Mouse (Mus musculus) activated CD4-positive, CD25-positive, alpha-beta regulatory T cell, adult 9 weeks (primary cell): ENCODE measurements around the gene Hexim2. TPM values are rescaled to one million over a fixed set of nuclear protein-coding genes. Genes with fewer than 3 reads are reported as not detected.

Source experiments
- polyA plus RNA-seq: library from polyadenylated mRNA; unstranded; fragments of 100-300 nt; shearing (Covaris generic); gene quantifications from one replicate; pipeline ENCODE4 v1.2.1, GENCODE M21; 2017

The Hexim2 gene
- 5.8 TPM for polyA plus RNA-seq

DNA sequence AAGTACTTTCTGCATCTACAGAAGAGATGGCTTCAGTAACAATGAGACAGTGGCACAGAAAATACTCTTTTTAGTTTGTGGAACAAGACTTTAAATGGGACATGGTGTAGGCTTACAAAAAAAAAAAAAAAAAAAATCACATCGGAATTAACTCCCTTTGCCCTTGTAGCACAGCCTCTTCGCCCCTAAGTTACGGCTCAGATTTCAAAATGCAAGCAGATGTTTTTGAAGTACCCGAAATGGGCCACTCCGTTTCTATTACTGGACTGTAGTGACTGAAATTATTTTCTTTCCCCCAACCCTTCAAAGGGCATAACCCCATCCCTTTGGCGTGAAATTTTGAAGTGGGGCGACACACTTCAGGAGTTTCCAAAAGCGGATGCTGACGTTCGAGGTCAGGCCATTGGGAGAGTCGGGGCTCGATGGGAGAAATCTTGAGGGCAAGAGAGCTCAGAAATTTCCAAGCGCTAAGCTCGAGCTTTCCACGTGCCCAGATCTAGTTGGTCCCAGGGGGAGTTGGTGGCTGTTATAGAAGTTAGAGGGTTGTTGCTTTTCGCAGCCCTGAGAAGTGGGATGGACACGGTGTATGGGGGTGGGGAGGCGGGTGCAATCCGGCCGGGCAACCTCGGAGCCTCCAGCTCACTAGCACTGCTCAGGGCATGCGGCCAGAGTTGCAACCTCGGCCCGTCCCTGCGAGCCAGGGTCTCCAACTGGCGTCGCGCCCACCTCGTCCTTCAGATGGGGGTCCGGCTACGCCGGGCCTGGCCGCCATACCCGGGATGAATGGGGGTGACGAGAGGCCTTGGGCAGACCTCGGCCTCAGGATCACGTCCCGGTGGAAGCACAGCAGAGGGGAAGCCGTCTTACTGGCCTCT lies at the start of gene Hexim2:
Hexim2 (plus strand) TSS at position 729 of the 875 bp plus-strand sequence.

DNA sequence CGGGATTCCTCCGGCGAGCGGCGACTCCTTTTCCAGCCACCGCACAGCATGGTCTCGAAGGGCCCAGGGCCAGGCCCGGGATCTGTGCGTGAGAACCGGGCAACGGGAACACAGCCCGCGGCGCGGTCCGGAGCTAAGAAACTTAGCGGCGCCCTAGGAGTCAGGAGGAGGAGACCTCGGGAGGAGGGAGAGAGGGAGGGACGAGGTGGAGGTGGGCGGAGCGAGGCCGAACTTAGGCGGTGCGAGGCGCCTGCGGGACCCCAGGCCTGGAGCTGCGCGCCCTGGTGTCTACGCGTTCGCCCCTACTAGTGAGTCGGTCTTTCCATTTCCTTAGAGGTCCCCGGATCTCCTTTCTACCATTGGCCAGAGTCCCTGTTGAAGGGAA lies 30.8 kb upstream of the Hexim2 start, which contains the start of the genes Plcd3 and Acbd4:
Plcd3 (minus strand) TSS at position 178 of the 385 bp plus-strand sequence.
Acbd4 (plus strand) TSS at position 202 of the 385 bp plus-strand sequence.

DNA sequence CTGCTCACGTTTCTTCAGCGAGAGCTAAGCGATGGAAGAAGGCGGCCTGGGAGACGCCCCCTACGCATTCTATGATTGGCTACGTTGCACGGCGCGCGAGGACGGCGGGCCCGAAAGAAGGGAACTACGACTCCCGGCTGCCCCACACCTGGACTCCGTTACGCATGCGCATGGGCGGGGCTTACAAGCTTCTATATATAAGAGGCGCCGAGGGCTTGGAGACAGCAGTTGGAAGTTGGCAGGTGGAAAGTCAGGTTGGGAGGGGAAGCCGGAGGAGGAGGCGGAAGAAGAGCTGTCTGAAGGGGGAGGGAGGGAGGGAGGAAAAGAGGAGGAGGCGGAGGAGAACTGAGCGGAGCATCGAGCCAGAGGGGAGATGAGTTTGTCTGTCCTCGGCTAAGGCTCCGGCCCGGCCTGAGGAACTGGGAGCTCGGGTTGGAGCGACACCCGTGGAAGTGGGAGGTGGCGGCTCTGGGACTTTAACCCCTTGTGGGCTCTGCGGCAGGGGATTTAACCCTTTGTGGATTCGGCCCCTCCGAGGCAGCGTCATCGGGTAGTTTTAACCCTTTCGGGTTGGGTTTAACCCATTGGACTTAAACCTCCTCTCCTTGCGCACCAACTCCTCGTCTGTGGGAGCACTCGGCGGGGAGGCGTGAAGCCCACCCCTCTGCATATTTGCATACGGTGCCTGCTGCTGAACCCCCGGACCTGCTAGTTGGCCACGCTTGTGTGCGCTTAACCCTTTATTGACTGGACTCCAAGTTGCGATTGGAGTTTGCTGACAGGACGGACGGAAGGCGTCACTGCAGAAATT lies 16.0 kb upstream of the Hexim2 start, which contains the start of gene Hexim1:
Hexim1 (plus strand) TSS at position 224 of the 811 bp plus-strand sequence.

DNA sequence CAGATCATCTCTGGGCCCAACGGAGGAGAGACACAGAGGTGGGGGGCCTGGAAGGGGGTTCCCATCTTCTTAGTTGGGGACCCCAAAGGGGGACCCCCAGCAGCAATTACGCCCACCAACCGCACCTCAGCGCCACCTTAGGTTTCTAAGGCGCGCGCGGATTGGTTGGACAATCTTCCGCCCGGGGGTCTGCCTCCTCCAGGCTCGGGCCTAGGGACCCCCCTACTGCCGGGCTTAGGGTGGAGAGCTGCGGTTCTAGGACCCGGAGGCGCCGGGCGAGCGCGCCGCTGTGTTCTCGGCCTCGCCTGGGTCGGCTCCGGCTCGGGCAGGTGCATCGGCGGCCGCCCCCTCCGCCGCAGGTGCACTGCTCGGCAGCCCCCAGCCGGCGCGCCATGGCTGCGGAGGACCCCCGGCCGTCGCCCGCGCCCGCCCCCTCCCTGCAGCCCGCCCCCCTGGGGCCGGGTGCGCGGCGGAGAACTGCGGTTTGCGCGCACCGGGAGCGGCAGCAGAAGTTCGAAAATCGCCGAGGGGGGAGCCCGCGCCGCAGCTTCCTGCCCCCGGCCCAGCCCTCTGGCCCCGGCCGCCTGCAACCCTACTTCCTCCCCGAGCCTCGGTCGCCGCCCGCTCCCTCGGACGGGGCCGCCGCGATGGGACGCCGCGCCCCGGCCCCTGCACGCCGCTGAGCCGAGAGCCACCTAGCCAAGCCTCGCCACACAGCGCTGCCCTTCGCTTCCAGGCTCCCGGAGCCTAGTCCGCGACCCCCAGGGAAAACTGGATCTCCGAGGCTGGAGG lies 38.5 kb downstream of the Hexim2 start, which contains the start of gene Fmnl1:
Fmnl1 (plus strand) TSS at position 614 of the 792 bp plus-strand sequence.

Other genes starting within 250 kb of the Hexim2 start
- not detected for gene Fam187a, start 247.3 kb upstream of the Hexim2 start, polyA plus RNA-seq
- gene Gfap, start 231.5 kb upstream of the Hexim2 start, polyA plus RNA-seq, result 0.10 TPM
- gene Kif18b, start 207.3 kb upstream of the Hexim2 start, polyA plus RNA-seq, result 5.4 TPM
- gene C1ql1, start 185.7 kb upstream of the Hexim2 start, polyA plus RNA-seq, result not detected
- 81.8 TPM for gene Nmt1, start 104.2 kb upstream of the Hexim2 start, polyA plus RNA-seq
- gene Dcakd, start 104.1 kb upstream of the Hexim2 start, polyA plus RNA-seq, result 29.9 TPM
- gene Plcd3, start 30.8 kb upstream of the Hexim2 start, polyA plus RNA-seq, result not detected
- 50.6 TPM for gene Acbd4, start 30.7 kb upstream of the Hexim2 start, polyA plus RNA-seq
- 4.8 TPM for gene Hexim1, start 16.2 kb upstream of the Hexim2 start, polyA plus RNA-seq
- gene Fmnl1, start 38.7 kb downstream of the Hexim2 start, polyA plus RNA-seq, result 93.3 TPM
- not detected for gene 1700023F06Rik, start 76.1 kb downstream of the Hexim2 start, polyA plus RNA-seq
- not detected for gene Spata32, start 86.0 kb downstream of the Hexim2 start, polyA plus RNA-seq
- gene Map3k14, start 135.0 kb downstream of the Hexim2 start, polyA plus RNA-seq, result 34.0 TPM
- 105 TPM for gene Arhgap27, start 231.3 kb downstream of the Hexim2 start, polyA plus RNA-seq